Mouse (Mus musculus) forebrain, embryonic 10.5 days (tissue): ENCODE results near the gene Gm1123. TPM values are rescaled to one million over a fixed set of nuclear protein-coding genes. Genes with fewer than 3 reads are reported as not detected.

ENCODE experiments used
- DNase-seq: peaks from one replicate; pipeline ENCODE4 v3.0.0-alpha.2; 2017; ENCODE audit warnings: low spot score; ENCODE audit errors: extremely low spot score
- H3K27ac ChIP-seq: fragments of 300-500 bp; sonication (generic); 2 replicates; pipeline ENCODE4 v1.5.1; 2016; ENCODE audit warnings: mild to moderate bottlenecking
- H3K27me3 ChIP-seq: fragments of 300-500 bp; sonication (generic); 2 replicates; pipeline ENCODE4 v1.6.1; 2016; ENCODE audit warnings: mild to moderate bottlenecking; ENCODE audit not compliant: poor library complexity, severe bottlenecking
- H3K36me3 ChIP-seq: fragments of 300-500 bp; sonication (generic); replicated peaks from 2 replicates; pipeline ENCODE4 v1.6.1; 2016; ENCODE audit warnings: mild to moderate bottlenecking, moderate library complexity
- H3K4me1 ChIP-seq: fragments of 300-500 bp; sonication (generic); 2 replicates; pipeline ENCODE4 v1.6.1; 2016
- H3K4me3 ChIP-seq: fragments of 300-500 bp; sonication (generic); 2 replicates; pipeline ENCODE4 v1.5.1; 2016; ENCODE audit warnings: mild to moderate bottlenecking, moderate library complexity
- H3K9me3 ChIP-seq: fragments of 300-500 bp; sonication (generic); 2 replicates; pipeline ENCODE4 v1.6.1; 2016; ENCODE audit warnings: mild to moderate bottlenecking, moderate library complexity
- WGBS: fragments of 180-500 bp; shearing (Covaris S2); methylation state at CpG from one replicate; pipeline ENCODE4 v1.1.7; 2016; 5-methylcytosine and 5-hydroxymethylcytosine counted together
- polyA plus RNA-seq: library from polyadenylated mRNA; unstranded; fragments of >200 nt; fragmentation: Nextera tagmentation; extraction: Ambion mirVana; gene quantifications from 2 replicates; pipeline ENCODE4 v1.2.1, GENCODE M21; 2016

Gm1123 gene
- not detected in 2 replicates for polyA plus RNA-seq

DNA sequence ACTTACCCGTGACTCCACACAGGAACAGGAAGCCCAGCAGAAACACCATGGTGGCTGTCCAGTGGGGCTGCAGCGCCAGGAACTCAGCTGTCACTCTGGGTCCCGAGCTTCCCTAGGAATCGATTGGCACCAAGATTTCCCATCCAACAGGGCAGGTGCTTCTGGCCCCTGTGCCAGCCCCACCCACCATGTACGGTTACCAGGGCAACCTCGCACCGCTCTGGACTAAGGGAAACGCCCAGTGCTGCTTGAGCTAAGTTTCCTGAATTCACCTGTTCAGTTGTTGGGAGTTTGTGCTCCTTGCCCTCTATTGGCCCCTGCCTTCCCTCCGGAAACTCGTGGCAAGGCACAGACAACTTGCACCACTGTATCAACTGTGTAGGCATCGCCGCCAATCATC, at the start of gene Gm1123:
Gene Gm1123 (minus strand): TSS at position 141 of the 400 bp plus-strand sequence.
- no peak for DNase-seq
- H3K4me3 ChIP-seq, result no peak within 1 kb of the TSS
- no peaks in the 10 kb centered on the region for H3K4me1 ChIP-seq
- no peaks in the 10 kb centered on the region for H3K27me3 ChIP-seq
- WGBS, result 88% methylated on average over 12 of the region's 12 CpGs
- peaks cover 22% of the 10 kb centered on the region for H3K36me3 ChIP-seq
- no peak within 1 kb of the TSS for H3K27ac ChIP-seq
- no peaks in the 10 kb centered on the region for H3K9me3 ChIP-seq

DNA sequence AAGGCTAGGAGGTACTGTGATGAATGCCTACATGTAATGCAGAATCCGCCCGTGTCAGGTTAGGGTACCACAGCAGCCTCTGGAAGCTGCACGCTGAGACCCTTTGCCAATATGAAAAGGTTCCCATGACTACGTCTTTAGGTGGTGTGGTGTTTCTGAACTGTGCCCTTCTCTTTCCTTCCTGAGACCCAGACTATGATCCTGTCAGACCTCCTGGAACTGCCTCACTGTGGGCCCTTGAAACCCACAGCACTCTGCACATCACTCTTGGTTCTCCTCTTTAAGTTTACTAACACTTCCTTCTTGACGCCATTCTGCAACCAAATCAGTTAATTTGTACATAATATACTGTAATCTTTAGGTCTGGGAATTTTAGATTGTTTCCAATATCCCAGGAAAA, 46.2 kb upstream of the Gm1123 start:
- H3K27me3 ChIP-seq, result no peaks in the 10 kb centered on the region
- H3K27ac ChIP-seq, result no peak overlapping the region
- no peak overlapping the region for H3K4me3 ChIP-seq
- no peak for DNase-seq
- H3K4me1 ChIP-seq, result peaks cover 2% of the 10 kb centered on the region; the same call in 1 of the 2 replicates
- peaks cover 23% of the 10 kb centered on the region; the same call in 1 of the 2 replicates for H3K36me3 ChIP-seq
- WGBS, result 95% methylated on average over 5 of the region's 5 CpGs
- H3K9me3 ChIP-seq, result no peaks in the 10 kb centered on the region

DNA sequence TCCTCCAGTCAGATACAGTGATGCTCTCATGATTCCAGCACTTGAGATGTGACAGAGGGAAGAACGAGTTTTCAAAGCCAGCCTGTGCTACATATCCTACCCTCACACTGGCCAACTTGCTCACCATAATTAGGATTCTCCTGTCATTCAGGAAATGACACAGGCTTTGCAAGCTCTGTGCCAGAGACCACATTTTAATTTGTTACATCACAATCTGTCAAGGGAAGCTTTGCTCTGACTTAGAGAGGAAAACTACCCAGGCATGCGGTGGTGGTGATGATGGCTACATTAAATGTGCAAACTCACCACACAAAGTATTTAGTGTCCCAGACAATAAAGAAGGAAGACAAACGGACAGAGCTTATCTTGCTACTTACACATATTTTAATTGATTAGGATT, 45.8 kb upstream of the Gm1123 start:
- DNase-seq, result no peak
- H3K27ac ChIP-seq, result no peak overlapping the region
- no peak overlapping the region for H3K4me3 ChIP-seq
- H3K9me3 ChIP-seq, result no peaks in the 10 kb centered on the region
- peaks cover 21% of the 10 kb centered on the region; the same call in 1 of the 2 replicates for H3K36me3 ChIP-seq
- no peaks in the 10 kb centered on the region for H3K4me1 ChIP-seq
- H3K27me3 ChIP-seq, result no peaks in the 10 kb centered on the region
- WGBS, result 95% methylated on average over 3 of the region's 3 CpGs

DNA sequence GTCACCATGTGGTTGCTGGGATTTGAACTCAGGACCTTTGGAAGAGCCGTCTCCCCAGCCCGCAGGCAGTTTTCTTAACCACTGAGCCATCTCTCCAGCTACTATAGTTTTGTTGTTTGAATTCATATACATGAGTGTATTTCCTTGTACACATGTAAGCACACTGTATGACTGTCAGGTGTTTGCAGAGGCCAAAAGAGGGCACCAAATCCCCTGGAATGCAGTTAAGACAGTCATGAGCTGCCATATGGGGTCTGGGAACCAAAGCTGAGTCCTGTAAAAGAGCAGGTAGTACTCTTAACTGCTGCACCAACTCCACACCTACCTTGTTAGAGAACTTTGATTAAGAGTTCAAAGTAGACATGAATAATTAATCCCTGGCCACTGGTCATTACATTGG, 45.1 kb upstream of the Gm1123 start:
- no peaks in the 10 kb centered on the region for H3K9me3 ChIP-seq
- WGBS, result 94% methylated on average over 2 of the region's 2 CpGs
- no peak for DNase-seq

DNA sequence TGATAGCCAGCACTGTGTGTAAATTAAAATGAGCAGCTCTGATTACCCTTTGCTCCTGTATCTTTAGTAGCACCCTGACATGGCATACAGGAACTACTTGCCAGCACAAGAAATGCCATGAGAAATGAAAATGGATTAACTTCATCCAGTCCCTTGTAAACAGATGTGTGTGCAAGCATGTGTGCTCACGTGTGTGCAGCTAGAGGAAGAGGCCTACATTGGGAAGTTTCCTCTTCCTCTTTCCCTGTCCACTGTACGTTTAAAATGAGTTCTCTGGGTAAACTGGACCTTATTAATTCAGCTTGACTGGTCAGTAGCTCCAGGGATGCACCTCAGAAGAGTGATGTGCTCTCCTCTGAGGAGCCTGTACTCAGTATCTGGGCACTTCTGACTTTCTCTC, 38.9 kb upstream of the Gm1123 start:
- Histone ChIP-seq H3K36me3 (peaks cover 9% of the 10 kb centered on the region), H3K9me3 (no peaks in the 10 kb centered on the region), H3K4me1 (no peaks in the 10 kb centered on the region), H3K27me3 (no peaks in the 10 kb centered on the region), H3K4me3 (no peak overlapping the region), H3K27ac (no peak overlapping the region)
- DNase-seq, result no peak
- WGBS, result 86% methylated on average over 2 of the region's 2 CpGs

More for the DNA sequence above, 45.1 kb upstream of the Gm1123 start:
- no peak overlapping the region for H3K27ac ChIP-seq
- no peaks in the 10 kb centered on the region for H3K27me3 ChIP-seq
- no peaks in the 10 kb centered on the region for H3K4me1 ChIP-seq
- H3K36me3 ChIP-seq, result peaks cover 20% of the 10 kb centered on the region; the same call in 1 of the 2 replicates
- no peak overlapping the region for H3K4me3 ChIP-seq

DNA sequence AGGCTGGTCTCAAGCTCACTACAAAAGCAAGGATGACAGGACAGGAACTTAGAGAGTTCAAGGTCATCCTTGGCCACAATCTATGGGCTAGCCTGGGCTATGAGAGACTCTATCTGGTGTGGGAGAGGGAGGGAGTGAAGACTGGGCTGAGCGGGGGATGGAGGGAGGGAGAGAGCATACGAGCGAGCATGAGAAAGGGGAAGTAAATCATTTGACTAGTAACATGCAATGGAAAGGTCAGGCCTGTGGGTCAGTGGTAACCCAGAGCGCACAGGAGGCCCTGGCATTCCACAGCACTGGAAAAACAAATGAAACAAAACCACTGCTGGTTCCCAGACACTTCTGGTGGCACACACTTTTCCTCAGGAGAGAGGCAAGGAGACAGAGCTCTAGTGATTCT, 37.0 kb upstream of the Gm1123 start:
- WGBS, result 83% methylated on average over 4 of the region's 4 CpGs
- no peak for DNase-seq

DNA sequence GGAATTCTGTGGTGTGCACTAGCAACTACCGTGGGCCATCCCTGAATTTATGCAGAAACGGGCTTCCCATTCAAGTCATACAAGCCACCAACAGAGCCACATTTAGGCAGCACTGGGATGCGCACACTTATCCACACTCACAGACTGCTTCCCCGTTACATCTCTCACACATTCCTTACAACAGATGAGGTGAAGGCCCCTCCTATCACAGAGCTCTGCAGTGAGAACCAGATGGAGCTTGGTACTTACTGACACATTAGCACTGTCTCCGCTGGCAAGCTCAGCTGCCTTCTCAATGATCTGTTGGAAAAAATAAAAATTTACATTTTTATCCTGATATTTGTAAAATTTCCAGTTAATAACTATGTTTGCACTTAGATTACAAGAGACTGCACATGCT, 29.8 kb upstream of the Gm1123 start:
- Histone ChIP-seq H3K27ac (no peak overlapping the region), H3K4me3 (no peak overlapping the region), H3K4me1 (no peaks in the 10 kb centered on the region), H3K36me3 (peaks cover 41% of the 10 kb centered on the region), H3K9me3 (no peaks in the 10 kb centered on the region), H3K27me3 (no peaks in the 10 kb centered on the region)
- DNase-seq, result no peak
- 93% methylated on average over 5 of the region's 5 CpGs for WGBS

More for the DNA sequence above, 37.0 kb upstream of the Gm1123 start:
- no peak overlapping the region for H3K27ac ChIP-seq
- no peaks in the 10 kb centered on the region for H3K9me3 ChIP-seq
- H3K4me1 ChIP-seq, result no peaks in the 10 kb centered on the region
- no peaks in the 10 kb centered on the region for H3K27me3 ChIP-seq
- no peak overlapping the region for H3K4me3 ChIP-seq
- H3K36me3 ChIP-seq, result peaks cover 15% of the 10 kb centered on the region

DNA sequence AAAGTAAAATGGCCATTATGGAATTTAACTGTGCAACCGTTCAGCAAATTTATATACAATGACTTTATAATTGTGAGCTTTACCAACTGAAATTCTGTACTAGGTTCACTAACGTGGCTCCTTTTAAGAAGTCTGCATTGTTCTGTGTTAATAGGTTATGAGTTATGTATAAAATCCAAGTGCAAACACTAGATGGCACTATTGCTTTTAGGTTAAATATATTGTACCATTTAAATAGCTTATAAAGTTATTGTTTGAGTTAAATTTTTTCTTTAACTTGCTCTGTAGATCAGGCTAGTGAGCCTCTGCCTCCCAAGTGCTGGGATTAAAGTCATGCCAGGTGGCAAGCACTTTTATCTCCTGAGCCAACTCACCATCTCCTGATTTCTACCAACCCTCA, 28.7 kb upstream of the Gm1123 start:
- Histone ChIP-seq H3K9me3 (no peaks in the 10 kb centered on the region), H3K36me3 (peaks cover 36% of the 10 kb centered on the region), H3K27ac (no peak overlapping the region), H3K27me3 (no peaks in the 10 kb centered on the region), H3K4me1 (no peaks in the 10 kb centered on the region), H3K4me3 (no peak overlapping the region)
- DNase-seq, result no peak
- 68% methylated on average over 2 of the region's 2 CpGs for WGBS

DNA sequence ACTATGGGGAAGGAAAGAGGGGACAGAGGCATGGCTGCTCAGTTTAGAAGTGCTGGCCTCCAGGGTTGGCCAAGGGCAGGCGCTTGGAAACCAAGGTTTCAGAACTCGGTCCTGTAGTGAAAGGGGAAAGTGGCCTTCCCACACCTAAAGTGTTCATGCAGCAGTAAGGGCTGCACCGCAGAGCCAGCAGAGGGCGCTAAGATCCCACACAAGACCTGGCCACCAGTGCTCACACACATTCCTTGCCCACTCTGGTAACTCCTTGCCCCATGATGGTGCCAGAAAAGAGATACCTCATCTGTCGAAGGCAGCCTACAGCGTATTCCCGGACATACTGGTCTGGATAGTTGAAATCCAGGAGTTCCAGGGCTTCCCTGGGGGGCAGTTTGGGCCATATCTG, 27.0 kb upstream of the Gm1123 start:
- 51% methylated on average over 7 of the region's 7 CpGs for WGBS
- peak; percentile 80 for DNase-seq

DNA sequence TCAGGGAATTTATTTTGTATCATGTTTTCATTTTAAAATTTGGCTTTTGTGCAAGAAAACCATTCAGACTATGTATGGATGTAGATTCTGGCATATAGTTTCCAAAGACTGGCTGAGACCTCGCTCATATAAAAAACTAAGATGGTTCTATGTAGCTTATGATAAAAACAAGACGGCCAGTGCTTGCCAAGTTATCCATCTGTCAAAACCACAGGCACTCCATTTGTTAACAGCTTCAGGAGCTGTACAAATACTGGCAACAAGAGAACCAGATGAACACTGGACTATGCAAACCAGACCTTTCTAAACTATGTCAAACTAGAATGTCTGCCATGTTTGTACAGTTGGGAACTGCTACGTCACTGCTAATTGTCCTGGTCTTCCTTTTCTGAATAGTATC, 22.2 kb upstream of the Gm1123 start:
- WGBS, result 95% methylated on average over 3 of the region's 3 CpGs
- peaks cover 20% of the 10 kb centered on the region for H3K36me3 ChIP-seq

More for the DNA sequence above, 27.0 kb upstream of the Gm1123 start:
- H3K4me3 ChIP-seq, result no peak overlapping the region
- peaks cover 35% of the 10 kb centered on the region for H3K36me3 ChIP-seq
- no peak overlapping the region for H3K27ac ChIP-seq
- no peaks in the 10 kb centered on the region for H3K4me1 ChIP-seq
- no peaks in the 10 kb centered on the region for H3K9me3 ChIP-seq
- H3K27me3 ChIP-seq, result no peaks in the 10 kb centered on the region

DNA sequence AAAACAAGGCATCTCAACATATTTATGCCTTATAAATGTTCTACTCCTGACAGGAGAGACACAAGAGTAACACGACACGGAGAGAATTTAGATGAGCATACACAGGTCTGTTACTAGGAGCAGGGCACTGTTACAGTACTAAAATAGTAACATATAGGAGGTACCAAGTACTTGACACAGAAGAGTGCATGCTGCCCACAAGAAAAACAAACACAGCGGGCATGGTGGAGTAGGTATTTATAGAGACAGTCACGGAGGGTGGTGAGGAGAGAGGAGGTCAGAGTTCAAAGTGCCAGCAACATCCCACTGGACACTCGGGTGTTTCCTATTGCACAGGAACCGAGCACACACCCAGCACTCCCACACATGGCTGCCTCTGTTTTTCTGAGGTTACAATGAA, 14.2 kb upstream of the Gm1123 start:
- Histone ChIP-seq H3K27me3 (no peaks in the 10 kb centered on the region), H3K4me1 (no peaks in the 10 kb centered on the region), H3K36me3 (peaks cover 21% of the 10 kb centered on the region), H3K27ac (no peak overlapping the region), H3K4me3 (no peak overlapping the region), H3K9me3 (no peaks in the 10 kb centered on the region)
- WGBS, result 84% methylated on average over 6 of the region's 6 CpGs
- no peak for DNase-seq

More for the DNA sequence above, 22.2 kb upstream of the Gm1123 start:
- no peak for DNase-seq
- H3K9me3 ChIP-seq, result no peaks in the 10 kb centered on the region
- H3K4me1 ChIP-seq, result no peaks in the 10 kb centered on the region
- no peak overlapping the region for H3K27ac ChIP-seq
- H3K4me3 ChIP-seq, result no peak overlapping the region
- H3K27me3 ChIP-seq, result no peaks in the 10 kb centered on the region

DNA sequence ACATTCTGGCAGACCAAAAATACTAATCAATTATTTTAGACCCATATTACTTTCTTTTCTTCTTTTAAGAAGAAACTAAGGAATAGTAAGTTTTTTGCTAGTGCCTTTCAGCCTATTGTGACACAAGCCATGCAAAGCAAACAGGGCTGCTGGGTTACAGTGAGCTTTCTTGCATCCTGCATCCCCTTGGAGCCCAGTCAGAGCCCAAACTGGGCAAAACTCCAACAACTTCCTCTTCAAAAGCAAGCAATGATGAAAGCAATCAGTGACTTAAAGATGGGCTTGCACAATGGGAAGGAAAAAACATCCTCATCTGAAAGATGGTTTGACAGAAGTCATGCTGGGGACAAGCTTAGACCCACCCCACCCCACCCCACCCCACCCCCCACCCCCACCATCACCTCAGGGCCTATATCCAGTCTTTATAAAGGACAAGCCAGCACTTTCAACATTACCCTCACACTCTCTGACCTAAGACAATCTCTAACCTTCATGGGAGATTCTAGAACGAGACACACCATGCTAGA, 13.3 kb upstream of the Gm1123 start:
- DNase-seq, result no peak
- 95% methylated on average over 1 of the region's 1 CpGs for WGBS
- no peak overlapping the region for H3K27ac ChIP-seq

DNA sequence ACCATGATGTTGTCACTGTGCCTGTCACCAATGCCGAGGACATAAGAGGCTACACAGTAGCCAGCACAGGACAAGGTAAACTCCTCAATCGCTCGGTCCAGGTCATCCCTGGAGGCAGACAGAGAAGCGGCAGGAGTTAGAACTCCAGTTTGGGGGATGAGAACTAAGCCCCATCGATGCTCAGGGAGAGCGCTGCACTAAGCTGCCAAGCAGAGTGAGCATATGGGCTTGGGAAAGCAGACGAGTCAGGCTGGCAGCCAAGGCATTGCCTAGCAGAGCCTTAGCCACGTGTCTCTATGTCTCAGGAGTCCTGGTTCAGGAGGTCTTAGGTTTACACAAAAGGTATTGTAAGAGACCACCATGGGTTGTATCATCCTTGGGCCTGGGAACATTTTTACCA, 9.2 kb upstream of the Gm1123 start:
- H3K9me3 ChIP-seq, result no peaks in the 10 kb centered on the region
- no peaks in the 10 kb centered on the region for H3K4me1 ChIP-seq
- no peak overlapping the region for H3K4me3 ChIP-seq
- 92% methylated on average over 8 of the region's 8 CpGs for WGBS
- H3K36me3 ChIP-seq, result peaks cover 35% of the 10 kb centered on the region
- no peaks in the 10 kb centered on the region for H3K27me3 ChIP-seq
- DNase-seq, result no peak
- no peak overlapping the region for H3K27ac ChIP-seq

More for the DNA sequence above, 13.3 kb upstream of the Gm1123 start:
- H3K27me3 ChIP-seq, result no peaks in the 10 kb centered on the region
- H3K4me3 ChIP-seq, result no peak overlapping the region
- H3K36me3 ChIP-seq, result peaks cover 28% of the 10 kb centered on the region
- no peaks in the 10 kb centered on the region for H3K9me3 ChIP-seq
- no peaks in the 10 kb centered on the region for H3K4me1 ChIP-seq

DNA sequence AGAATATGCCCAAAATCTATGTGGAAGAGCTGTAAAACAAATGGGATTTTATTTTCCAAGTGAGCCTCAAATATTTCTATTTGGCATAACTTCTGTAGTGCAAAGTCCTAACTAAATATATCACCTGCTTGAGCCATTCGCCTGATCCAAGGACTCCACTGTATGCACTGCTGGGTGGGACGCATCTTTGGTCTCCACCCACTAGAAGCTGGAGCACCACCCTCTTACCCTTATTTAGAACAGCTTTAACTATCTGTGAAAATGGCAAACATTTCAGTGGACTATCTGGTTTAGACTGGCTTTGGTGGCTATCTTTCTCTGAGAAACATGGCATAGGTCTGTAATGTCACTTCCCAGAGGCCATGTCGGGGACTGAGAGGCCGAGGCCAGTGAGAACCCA, 7.1 kb upstream of the Gm1123 start:
- no peaks in the 10 kb centered on the region for H3K4me1 ChIP-seq
- H3K27me3 ChIP-seq, result no peaks in the 10 kb centered on the region
- no peak for DNase-seq
- H3K9me3 ChIP-seq, result no peaks in the 10 kb centered on the region
- H3K36me3 ChIP-seq, result peaks cover 45% of the 10 kb centered on the region
- H3K27ac ChIP-seq, result no peak overlapping the region
- 95% methylated on average over 4 of the region's 4 CpGs for WGBS
- H3K4me3 ChIP-seq, result no peak overlapping the region
